Mouse (Mus musculus): ENCODE results near the gene Nr1h4.

The Nr1h4 gene

GRCm38 (mm10) chr10:89434509-89435210 is 98.7 kb downstream of the Nr1h4 start:
- no peak for DNase-seq (ENCODE audit: low read depth, low spot score)

GRCm38 (mm10) chr10:89432743-89433142 is 100.6 kb downstream of the Nr1h4 start:
- no peak for DNase-seq (ENCODE audit: low read depth, low spot score)

GRCm38 (mm10) chr10:89430751-89431150 is 102.6 kb downstream of the Nr1h4 start:
- no peak for DNase-seq (ENCODE audit: low read depth, low spot score)

GRCm38 (mm10) chr10:89424800-89425393 is 108.5 kb downstream of the Nr1h4 start:
- DNase-seq (ENCODE audit: low read depth, low spot score), result no peak

- DNase-seq (ENCODE audit: low read depth, low spot score), result no peak
Measured at GRCm38 (mm10) chr10:89424217-89424616, 109.2 kb downstream of the Nr1h4 start.

GRCm38 (mm10) chr10:89423164-89423778 is 110.1 kb downstream of the Nr1h4 start:
- DNase-seq (ENCODE audit: low read depth, low spot score), result no peak

- DNase-seq (ENCODE audit: low read depth, low spot score), result no peak
Measured at GRCm38 (mm10) chr10:89422504-89423158, 110.8 kb downstream of the Nr1h4 start.

GRCm38 (mm10) chr10:89417966-89418365 is 115.4 kb downstream of the Nr1h4 start:
- DNase-seq (ENCODE audit: low read depth, low spot score), result no peak

- DNase-seq (ENCODE audit: low read depth, low spot score), result no peak
Measured at GRCm38 (mm10) chr10:89415478-89415877, 117.9 kb downstream of the Nr1h4 start.

- DNase-seq (ENCODE audit: low read depth, low spot score), result no peak
Measured at GRCm38 (mm10) chr10:89407551-89407950, 125.8 kb downstream of the Nr1h4 start.

GRCm38 (mm10) chr10:89406733-89407484 is 126.5 kb downstream of the Nr1h4 start:
- DNase-seq (ENCODE audit: low read depth, low spot score), result no peak

GRCm38 (mm10) chr10:89404936-89405335 is 128.4 kb downstream of the Nr1h4 start:
- no peak for DNase-seq (ENCODE audit: low read depth, low spot score)
